Mouse (Mus musculus) kidney, adult 2 months (tissue): ENCODE measurements around the gene Zfp979.
"Not testable (repeated sequence)": the region's sequence is repeated elsewhere in the genome, so short reads cannot be mapped to it uniquely, and the experiment has no call there.

Source experiments
- CTCF ChIP-seq: fragments of 200-500 bp; conservative IDR thresholded peaks from 2 replicates; pipeline ENCODE4 v1.5.1; 2011; ENCODE audit warnings: low read depth, mild to moderate bottlenecking, control low read depth, low read length, moderate library complexity, mixed read lengths; ENCODE audit not compliant: insufficient read depth, insufficient read length
- POLR2A ChIP-seq: fragments of 200-500 bp; IDR thresholded peaks from one replicate; pipeline ENCODE4 v1.6.1; 2011; ENCODE audit warnings: low read depth, low read length, control low read depth

- TF ChIP-seq CTCF, POLR2A: not testable (repeated sequence)
Observed at GRCm38 (mm10) chr4:147642413-147642812, at the start of gene Zfp979.
